Mouse (Mus musculus) hematopoietic stem cell, adult 5-6 weeks (primary cell): ENCODE measurements around the gene Kntc1. TPM values are rescaled to one million over a fixed set of nuclear protein-coding genes. Genes with fewer than 3 reads are reported as not detected.

ENCODE experiments used
- ATAC-seq, 2 experiments: fragments of 125-278 bp in 1 of 2; replicated peaks in 1 of 2; 2 replicates each; pipeline ENCODE4 v1.8.0; 2016 to 2017; ENCODE audit warnings: inconsistent platforms in 2 of 2, mild to moderate bottlenecking in 2 of 2, moderate number of reproducible peaks in 2 of 2, low read depth in 1 of 2, moderate TSS enrichment in 1 of 2; ENCODE audit not compliant: low FRiP score in 2 of 2, poor library complexity in 2 of 2, severe bottlenecking in 2 of 2, insufficient read depth in 1 of 2, low TSS enrichment in 1 of 2
- total RNA-seq: library from RNA; stranded (forward); fragments of 172-1452, 232-1000 nt; gene quantifications from 2 replicates; pipeline ENCODE4 v1.2.3, GENCODE M21; 2017

Kntc1 gene
- total RNA-seq, 1 experiment from 2014 or later: 37.5 TPM

- no peak for ATAC-seq
These were observed 94.8 kb downstream of the Kntc1 start for GRCm38 (mm10) chr5:123844316-123844715.

DNA sequence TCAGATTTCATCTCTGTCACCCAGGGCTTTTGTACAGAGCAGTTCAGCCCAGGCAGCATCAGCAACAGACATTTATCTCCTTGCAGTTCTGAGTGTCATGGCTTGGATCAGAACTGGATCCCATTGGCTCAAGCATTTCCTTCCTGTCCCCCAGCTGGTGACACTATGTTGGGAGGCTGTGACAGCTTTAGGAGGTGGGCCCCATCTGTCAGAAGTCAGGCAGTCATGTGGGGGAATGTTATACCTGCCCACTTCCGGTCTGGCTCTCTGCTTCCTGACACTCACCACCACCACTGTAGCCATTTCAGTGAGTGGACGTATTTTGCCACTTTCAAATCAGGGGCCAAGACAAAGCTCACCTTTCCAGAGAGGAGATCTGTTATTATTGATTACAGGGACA, 101.9 kb downstream of the Kntc1 start:
- ATAC-seq: peak; percentile 37 to 72; a peak in 3 of 4 replicates

GRCm38 (mm10) chr5:123853877-123854504, 104.5 kb downstream of the Kntc1 start:
- ATAC-seq: no peak

- no peak for ATAC-seq
These were observed 105.0 kb downstream of the Kntc1 start for GRCm38 (mm10) chr5:123854511-123854910.

DNA sequence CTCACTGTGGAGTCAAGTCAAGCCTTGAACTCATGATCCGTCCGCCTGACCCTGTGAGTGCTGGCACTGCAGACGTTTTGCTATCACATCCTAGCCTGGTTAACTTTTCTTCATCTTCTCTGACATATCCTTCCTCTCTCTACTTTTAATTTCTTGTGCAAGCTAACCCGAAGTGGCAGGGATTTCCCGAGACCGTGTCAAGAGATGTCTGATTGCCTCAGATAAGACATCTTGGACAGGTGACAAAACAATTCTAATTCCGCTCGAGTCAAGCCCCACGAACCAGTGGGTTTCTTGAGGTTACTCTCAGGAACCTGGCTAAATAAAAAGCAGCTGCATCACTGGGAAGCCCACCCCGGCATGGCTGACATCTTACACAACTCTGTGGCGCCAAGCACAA, 109.3 kb downstream of the Kntc1 start:
- ATAC-seq: peak; percentile 35 to 60; a peak in 3 of 4 replicates

DNA sequence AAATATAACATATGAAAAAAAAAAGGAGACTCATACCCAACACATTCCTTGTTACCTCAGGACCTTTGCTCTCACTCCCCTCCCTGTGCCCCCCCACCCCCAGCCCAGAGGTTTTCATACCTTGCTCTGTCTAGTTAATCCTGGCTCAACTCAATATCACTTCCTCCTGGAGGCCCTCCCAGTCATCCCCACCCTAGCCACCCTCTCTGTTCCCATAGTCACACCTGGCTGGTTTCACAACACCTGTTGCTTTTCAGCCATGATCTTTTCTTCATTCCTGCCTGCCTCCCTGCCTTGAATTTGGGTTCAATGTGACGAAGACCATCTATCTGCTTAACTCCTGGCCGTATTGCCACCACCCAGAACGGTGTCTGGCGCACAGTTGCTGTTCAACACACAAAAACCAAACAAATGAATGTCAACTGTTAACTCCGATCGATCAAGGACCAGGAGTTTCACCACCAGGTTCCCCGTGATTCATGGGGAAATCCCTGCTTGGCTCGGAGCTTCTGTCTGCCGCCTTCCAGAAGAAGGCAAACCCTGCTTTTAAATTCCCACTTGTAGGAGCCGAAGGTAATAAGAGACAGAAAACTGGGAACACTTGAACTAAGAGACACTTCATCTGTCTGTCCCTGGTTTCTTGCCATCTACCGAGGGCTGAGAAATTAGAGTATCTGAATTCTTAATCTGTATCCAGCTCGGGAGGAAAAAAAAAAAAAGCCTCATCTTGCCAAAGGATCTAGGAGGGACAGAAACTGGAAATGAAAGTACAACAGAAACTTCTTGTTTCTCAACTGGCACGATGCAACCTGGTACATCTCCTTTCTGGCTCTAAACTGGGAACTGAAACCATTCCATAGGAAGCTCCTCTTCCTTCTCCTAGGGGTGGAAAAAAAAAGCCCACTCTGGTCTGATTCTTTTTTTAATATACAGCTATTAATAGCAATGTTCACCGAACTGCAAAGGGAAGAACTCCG, 113.1 kb downstream of the Kntc1 start:
- no peak for ATAC-seq

GRCm38 (mm10) chr5:123863934-123864333, 114.4 kb downstream of the Kntc1 start:
- ATAC-seq: no peak

DNA sequence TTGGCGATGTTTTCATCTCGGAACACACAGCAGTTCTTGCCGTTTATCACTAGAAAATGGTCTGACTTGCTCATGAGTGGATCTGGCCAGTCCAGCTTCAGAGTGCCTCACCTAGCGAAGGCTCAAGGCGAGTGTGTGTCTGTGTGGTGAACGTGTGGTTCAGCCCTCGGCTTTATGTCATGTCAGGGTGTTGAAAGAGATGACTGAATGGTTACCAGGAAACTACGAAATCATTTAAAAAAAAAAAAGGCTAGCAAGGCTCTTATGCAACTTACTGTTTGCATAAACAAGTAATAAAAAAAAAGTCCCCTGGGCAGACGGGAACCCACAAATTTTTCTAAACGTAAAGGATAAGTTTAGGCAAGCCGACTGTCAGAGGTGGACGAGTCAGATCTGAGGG, 115.8 kb downstream of the Kntc1 start, which contains the start of gene Hcar2:
Gene Hcar2 (minus strand): TSS at position 135 of the 400 bp plus-strand sequence.
- ATAC-seq: peak; percentile 62 to 75

- no peak for ATAC-seq
These were observed 116.9 kb downstream of the Kntc1 start for GRCm38 (mm10) chr5:123866457-123866856.

DNA sequence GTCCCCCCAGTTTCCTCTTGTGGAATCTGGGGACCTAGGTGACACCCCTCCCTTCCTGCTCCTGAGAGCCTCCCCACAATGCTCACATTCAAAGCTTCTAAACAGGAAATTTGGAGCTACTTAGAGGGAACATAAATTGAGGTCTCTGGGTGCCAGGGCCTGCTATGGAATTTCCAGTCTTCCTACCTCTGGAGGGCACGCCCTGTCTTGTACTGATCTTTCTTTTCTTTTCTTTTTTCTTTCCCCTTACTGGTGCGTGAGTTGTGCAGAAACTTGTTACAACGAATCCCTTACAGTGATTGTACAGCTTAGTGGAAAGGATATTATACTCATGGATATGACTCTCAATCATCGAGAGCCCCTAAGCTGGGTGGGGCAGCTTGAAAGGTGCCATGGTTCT, 120.1 kb downstream of the Kntc1 start:
- no peak for ATAC-seq

Other genes starting within 250 kb of the Kntc1 start
- gene B3gnt4, start 239.3 kb upstream of the Kntc1 start, total RNA-seq: 0.25 TPM in 1 of 2 replicates, not detected in the other
- gene Diablo, start 225.5 kb upstream of the Kntc1 start, total RNA-seq: 58.4 and 69.0 TPM in 2 replicates
- not detected in 2 replicates for gene Gm49027, start 224.2 kb upstream of the Kntc1 start, total RNA-seq
- 19.9 and 21.8 TPM in 2 replicates for gene Vps33a, start 176.7 kb upstream of the Kntc1 start, total RNA-seq
- gene Clip1, start 65.1 kb upstream of the Kntc1 start, total RNA-seq: 105 and 149 TPM in 2 replicates
- 95.3 and 116 TPM in 2 replicates for gene Zcchc8, start 28.6 kb upstream of the Kntc1 start, total RNA-seq
- 376 and 381 TPM in 2 replicates for gene Rsrc2, start 302 bp upstream of the Kntc1 start, total RNA-seq
- gene Hcar2, start 115.8 kb downstream of the Kntc1 start, total RNA-seq: 9.5 and 10.4 TPM in 2 replicates
- gene Hcar1, start 130.3 kb downstream of the Kntc1 start, total RNA-seq: not detected in 2 replicates
- gene Denr, start 157.5 kb downstream of the Kntc1 start, total RNA-seq: 79.2 and 86.1 TPM in 2 replicates
- 2.9 and 4.6 TPM in 2 replicates for gene Gm43518, start 177.7 kb downstream of the Kntc1 start, total RNA-seq
- 4.9 and 6.2 TPM in 2 replicates for gene Ccdc62, start 181.0 kb downstream of the Kntc1 start, total RNA-seq
- gene Hip1r, start 223.9 kb downstream of the Kntc1 start, total RNA-seq: 36.8 and 47.0 TPM in 2 replicates